Mouse (Mus musculus): ENCODE measurements around the gene Defb19. TPM values are rescaled to one million over a fixed set of nuclear protein-coding genes. Genes with fewer than 3 reads are reported as not detected.

Gene Defb19
- polyA plus RNA-seq, 1 experiment from 2014 or later = not detected

- no peaks in the 10 kb centered on the region for H3K27me3 ChIP-seq
- ATAC-seq (ENCODE audit: insufficient number of reproducible peaks, insufficient read depth, low FRiP score, low TSS enrichment) = no peak
- no peaks in the 10 kb centered on the region for H3K36me3 ChIP-seq
- H3K4me1 ChIP-seq = no peaks in the 10 kb centered on the region
- H3K9me3 ChIP-seq = no peaks in the 10 kb centered on the region
- no peak overlapping the region for H3K27ac ChIP-seq
- no peak overlapping the region for H3K4me3 ChIP-seq
- no peak overlapping the region for H3K4me2 ChIP-seq (replicated peaks)
- 83% methylated on average over 9 of the region's 9 CpGs for WGBS
- no peak overlapping the region for H3K9ac ChIP-seq
Observed at GRCm38 (mm10) chr2:152541979-152542378, 38.1 kb downstream of the Defb19 start.

GRCm38 (mm10) chr2:152539944-152540710 lies 40.0 kb downstream of the Defb19 start, which contains the start of gene Defb29:
TSS of gene Defb29 (minus strand) at chr2:152540098.
- Histone ChIP-seq H3K4me1 (no peaks in the 10 kb centered on the region), H3K9me3 (no peaks in the 10 kb centered on the region), H3K4me2 (replicated peaks) (no peak within 1 kb of the TSS), H3K27ac (no peak within 1 kb of the TSS), H3K4me3 (no peak within 1 kb of the TSS), H3K9ac (no peak within 1 kb of the TSS), H3K36me3 (no peaks in the 10 kb centered on the region), H3K27me3 (no peaks in the 10 kb centered on the region)
- no peak for ATAC-seq (ENCODE audit: insufficient number of reproducible peaks, insufficient read depth, low FRiP score, low TSS enrichment)
- 52% methylated on average over 13 of the region's 13 CpGs for WGBS

Other genes with a start within 250 kb of the Defb19 start
- gene Rbck1, start 247.7 kb downstream of the Defb19 start, polyA plus RNA-seq (2016; fragmentation: Nextera tagmentation; extraction: Ambion mirVana) = 86.0 and 87.1 TPM in 2 replicates
- 3.5 and 3.7 TPM in 2 replicates for gene Trib3, start 236.3 kb downstream of the Defb19 start, polyA plus RNA-seq (2016; fragmentation: Nextera tagmentation; extraction: Ambion mirVana)
- gene Nrsn2, start 203.7 kb downstream of the Defb19 start, polyA plus RNA-seq (2016; fragmentation: Nextera tagmentation; extraction: Ambion mirVana) = 4.3 and 4.9 TPM in 2 replicates
- 16.9 and 18.1 TPM in 2 replicates for gene Sox12, start 182.2 kb downstream of the Defb19 start, polyA plus RNA-seq (2016; fragmentation: Nextera tagmentation; extraction: Ambion mirVana)
- gene Zcchc3, start 165.3 kb downstream of the Defb19 start, polyA plus RNA-seq (2016; fragmentation: Nextera tagmentation; extraction: Ambion mirVana) = 71.0 and 73.6 TPM in 2 replicates
- gene 6820408C15Rik, start 164.7 kb downstream of the Defb19 start, polyA plus RNA-seq (2016; fragmentation: Nextera tagmentation; extraction: Ambion mirVana) = 0.27 and 0.31 TPM in 2 replicates
- gene Defb23, start 115.7 kb downstream of the Defb19 start, polyA plus RNA-seq (2016; fragmentation: Nextera tagmentation; extraction: Ambion mirVana) = not detected in 2 replicates
- not detected in 2 replicates for gene Defb20, start 103.2 kb downstream of the Defb19 start, polyA plus RNA-seq (2016; fragmentation: Nextera tagmentation; extraction: Ambion mirVana)
- not detected in 2 replicates for gene Defb22, start 90.2 kb downstream of the Defb19 start, polyA plus RNA-seq (2016; fragmentation: Nextera tagmentation; extraction: Ambion mirVana)
- gene Defb26, start 68.6 kb downstream of the Defb19 start, polyA plus RNA-seq (2016; fragmentation: Nextera tagmentation; extraction: Ambion mirVana) = not detected in 2 replicates
- gene Defb28, start 62.1 kb downstream of the Defb19 start, polyA plus RNA-seq (2016; fragmentation: Nextera tagmentation; extraction: Ambion mirVana) = not detected in 2 replicates
- gene Defb29, start 40.2 kb downstream of the Defb19 start, polyA plus RNA-seq (2016; fragmentation: Nextera tagmentation; extraction: Ambion mirVana) = not detected in 2 replicates
- gene Gm17416, start 11.0 kb downstream of the Defb19 start, polyA plus RNA-seq (2016; fragmentation: Nextera tagmentation; extraction: Ambion mirVana) = not detected in 2 replicates
- gene Defb21, start 7.6 kb downstream of the Defb19 start, polyA plus RNA-seq (2016; fragmentation: Nextera tagmentation; extraction: Ambion mirVana) = not detected in 2 replicates
- gene Defb45, start 19.1 kb upstream of the Defb19 start, polyA plus RNA-seq (2016; fragmentation: Nextera tagmentation; extraction: Ambion mirVana) = not detected in 2 replicates
- not detected in 2 replicates for gene Defb36, start 24.0 kb upstream of the Defb19 start, polyA plus RNA-seq (2016; fragmentation: Nextera tagmentation; extraction: Ambion mirVana)
- not detected in 2 replicates for gene Defb25, start 42.7 kb upstream of the Defb19 start, polyA plus RNA-seq (2016; fragmentation: Nextera tagmentation; extraction: Ambion mirVana)
- gene Rem1, start 46.6 kb upstream of the Defb19 start, polyA plus RNA-seq (2016; fragmentation: Nextera tagmentation; extraction: Ambion mirVana) = 1.1 and 1.6 TPM in 2 replicates
- gene H13, start 89.1 kb upstream of the Defb19 start, polyA plus RNA-seq (2016; fragmentation: Nextera tagmentation; extraction: Ambion mirVana) = 129 and 131 TPM in 2 replicates
- gene Mcts2, start 106.7 kb upstream of the Defb19 start, polyA plus RNA-seq (2016; fragmentation: Nextera tagmentation; extraction: Ambion mirVana) = 36.4 and 38.9 TPM in 2 replicates
- gene Id1, start 155.9 kb upstream of the Defb19 start, polyA plus RNA-seq (2016; fragmentation: Nextera tagmentation; extraction: Ambion mirVana) = 168 and 170 TPM in 2 replicates
- 14.3 and 14.5 TPM in 2 replicates for gene Cox4i2, start 173.9 kb upstream of the Defb19 start, polyA plus RNA-seq (2016; fragmentation: Nextera tagmentation; extraction: Ambion mirVana)

Measured in embryonic facial prominence, embryonic 12.5 days (tissue).